Comparison of ENCODE assay signal across 16 mouse cellular contexts in genomic region chr2:101284886-101285285, GRCm38 (mm10).
"Had no signal": no experiment of that assay in that cellular context is flagged by ENCODE, and none has a peak within 500 bp of the region (broad histone marks: within the 10 kb centered on the region; RNA-seq: fewer than 3 reads in every experiment).

No protein-coding gene starts in this region.

- ATAC-seq: liver, embryonic 12.5 days; liver, postnatal 0 days; lung, postnatal 0 days; midbrain, embryonic 13.5 days; midbrain, embryonic 15.5 days; midbrain, embryonic 16.5 days had no signal

- DNase-seq: liver; liver, embryonic 13.5 days; liver, postnatal 0 days; lung, adult 18-20 months; lung, adult 2 months; lung, embryonic 14.5 days; lung, postnatal 10 days; lung, postnatal 14 days; lung, postnatal 36 days; lung, postnatal 4 days; midbrain, embryonic 14.5 days had no signal
